Mouse (Mus musculus) left cerebral cortex, adult 8-10 months (tissue): ENCODE results near the gene Trabd. TPM values are rescaled to one million over a fixed set of nuclear protein-coding genes. Genes with fewer than 3 reads are reported as not detected.

ENCODE experiments used
- DNase-seq, 2 experiments: peaks; one replicate each; pipeline ENCODE4 v3.0.0; 2022; ENCODE audit warnings: low spot score in 2 of 2
- total RNA-seq, 4 experiments: library from RNA; stranded (reverse); gene quantifications; 2 replicates each; pipeline ENCODE4 v1.2.4; 2022

Gene Trabd
- total RNA-seq, 4 experiments from 2014 or later = 17.3 to 21.8 (median 18.0) TPM

DNA sequence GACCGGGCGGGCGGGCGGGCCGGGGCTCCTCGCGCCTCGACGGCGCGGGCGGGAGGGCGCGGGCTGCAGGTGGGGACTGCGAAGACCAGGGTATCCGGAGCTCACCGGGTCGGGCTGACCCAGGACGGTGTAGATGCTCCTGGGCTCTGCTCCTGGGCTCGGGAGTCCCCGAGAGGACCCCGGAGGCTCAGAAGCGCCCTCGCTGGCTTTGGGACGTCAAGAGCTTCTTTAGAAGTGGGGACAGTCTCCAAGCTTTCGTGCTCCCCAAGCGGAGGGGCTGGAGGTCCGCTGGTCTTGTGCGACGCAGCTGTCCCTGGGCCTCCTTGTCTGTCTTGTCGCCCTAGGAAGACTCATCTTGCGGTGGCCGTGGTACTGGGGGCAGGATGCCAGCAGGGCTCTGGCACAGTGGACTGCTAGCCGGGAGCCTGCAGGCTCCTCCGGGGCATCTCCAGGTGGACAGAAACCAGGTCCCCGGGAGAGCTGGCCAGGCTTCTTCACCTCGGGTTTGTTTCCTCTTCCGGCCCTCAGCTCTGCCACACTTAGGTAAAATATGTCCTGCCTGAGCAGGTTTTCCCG, 1.3 kb downstream of the Trabd start:
- DNase-seq = no peak

GRCm38 (mm10) chr15:89078208-89078836, 3.4 kb downstream of the Trabd start:
- DNase-seq = no peak

GRCm38 (mm10) chr15:89083906-89084305, 9.0 kb downstream of the Trabd start:
- DNase-seq = no peak

DNA sequence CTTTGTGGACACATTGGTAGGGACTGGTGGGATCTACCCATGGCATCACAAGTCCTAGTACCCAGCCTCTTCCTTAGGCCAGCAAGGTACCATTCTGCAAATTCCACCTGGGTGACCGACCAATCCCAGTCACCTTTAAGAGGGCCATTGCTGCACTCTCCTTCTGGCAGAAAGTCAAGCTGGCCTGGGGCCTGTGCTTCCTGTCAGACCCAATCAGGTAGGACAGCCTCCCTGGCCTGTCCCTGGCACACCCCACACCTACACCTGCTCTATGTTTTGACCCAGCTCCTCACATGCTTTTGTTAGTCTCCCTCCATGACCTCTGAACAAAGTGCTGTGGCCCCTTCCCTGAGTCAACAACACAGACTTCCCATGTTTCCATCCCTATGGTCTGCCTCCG, 9.9 kb downstream of the Trabd start:
- DNase-seq = no peak

- DNase-seq = peak; percentile 74 to 86
These were observed 13.8 kb downstream of the Trabd start, which contains the start of gene Selenoo for GRCm38 (mm10) chr15:89088607-89089247. TSS of gene Selenoo (plus strand) at chr15:89089084.

- no peak for DNase-seq
These were observed 14.5 kb downstream of the Trabd start for GRCm38 (mm10) chr15:89089248-89090051.

- DNase-seq = no peak
These were observed 15.7 kb downstream of the Trabd start for GRCm38 (mm10) chr15:89090662-89091061.

DNA sequence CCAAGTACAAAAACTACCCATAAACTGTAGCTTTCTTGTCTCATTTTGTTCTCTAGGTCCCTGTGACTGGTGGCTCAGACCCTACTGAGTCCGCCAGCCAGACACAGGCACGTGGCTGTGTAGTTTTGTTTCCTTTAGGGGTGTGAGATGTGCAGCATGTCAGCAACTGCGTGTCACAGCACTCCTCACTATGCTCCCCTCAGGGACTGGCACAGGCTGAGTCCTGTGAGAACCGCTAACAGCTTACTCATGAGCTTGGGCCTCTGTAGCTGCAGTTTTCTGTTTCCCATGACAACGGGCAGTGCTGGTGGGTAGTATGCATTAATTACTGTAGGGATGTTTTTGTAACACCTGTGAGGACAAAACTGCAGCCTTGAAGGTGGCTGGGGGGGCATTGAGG, 17.3 kb downstream of the Trabd start:
- no peak for DNase-seq

- DNase-seq = no peak
These were observed 22.5 kb downstream of the Trabd start for GRCm38 (mm10) chr15:89097450-89097849.

- no peak for DNase-seq
These were observed 23.7 kb downstream of the Trabd start for GRCm38 (mm10) chr15:89098616-89099015.

GRCm38 (mm10) chr15:89100823-89101222, 25.9 kb downstream of the Trabd start:
- DNase-seq = no peak

GRCm38 (mm10) chr15:89102646-89103045, 27.7 kb downstream of the Trabd start:
- no peak for DNase-seq

DNA sequence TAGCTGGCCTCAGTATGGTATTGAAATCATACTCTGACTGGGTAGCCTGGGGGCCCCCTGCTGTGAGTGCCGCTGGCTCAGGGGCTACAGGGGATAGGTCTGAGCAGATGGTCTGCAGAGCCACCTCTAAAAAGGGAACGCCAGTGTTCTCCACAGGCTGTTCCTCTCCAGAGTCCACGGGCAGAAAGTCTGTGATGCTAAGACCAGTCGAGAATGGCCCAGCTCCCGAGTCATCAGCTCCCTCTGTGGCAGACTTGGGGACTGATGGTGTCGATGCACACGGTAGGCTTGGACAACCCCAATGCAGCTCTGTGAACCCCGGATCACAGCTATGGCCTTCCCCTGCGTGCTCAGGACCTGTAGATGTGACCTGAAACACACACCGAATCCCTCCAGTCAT, 29.0 kb downstream of the Trabd start:
- no peak for DNase-seq

GRCm38 (mm10) chr15:89104425-89104824, 29.5 kb downstream of the Trabd start:
- peak in 1 of 2 experiments; percentile 71 for DNase-seq

GRCm38 (mm10) chr15:89106073-89106472, 31.1 kb downstream of the Trabd start:
- peak in 1 of 2 experiments; percentile 62 for DNase-seq

GRCm38 (mm10) chr15:89106976-89107375, 32.1 kb downstream of the Trabd start:
- DNase-seq = no peak

DNA sequence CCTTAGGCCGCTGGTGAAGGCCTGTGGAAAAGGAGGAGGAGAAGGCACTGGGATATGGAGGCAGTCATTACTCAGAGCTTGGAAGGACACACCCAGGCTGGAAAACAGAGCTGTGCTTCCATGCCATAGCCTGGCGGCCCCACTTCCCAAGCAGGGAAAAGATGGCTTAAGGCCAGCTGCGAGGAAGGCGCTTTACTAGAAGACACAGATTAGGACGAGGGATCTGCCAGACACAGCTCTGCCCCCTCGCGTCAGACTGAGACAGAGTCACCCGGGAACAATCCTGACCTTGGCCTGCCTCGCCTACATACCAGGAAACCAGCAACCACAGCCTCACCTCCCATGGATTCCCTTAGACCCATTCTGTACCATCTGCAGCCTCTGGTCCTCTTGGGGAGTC, 35.2 kb downstream of the Trabd start:
- DNase-seq = no peak

DNA sequence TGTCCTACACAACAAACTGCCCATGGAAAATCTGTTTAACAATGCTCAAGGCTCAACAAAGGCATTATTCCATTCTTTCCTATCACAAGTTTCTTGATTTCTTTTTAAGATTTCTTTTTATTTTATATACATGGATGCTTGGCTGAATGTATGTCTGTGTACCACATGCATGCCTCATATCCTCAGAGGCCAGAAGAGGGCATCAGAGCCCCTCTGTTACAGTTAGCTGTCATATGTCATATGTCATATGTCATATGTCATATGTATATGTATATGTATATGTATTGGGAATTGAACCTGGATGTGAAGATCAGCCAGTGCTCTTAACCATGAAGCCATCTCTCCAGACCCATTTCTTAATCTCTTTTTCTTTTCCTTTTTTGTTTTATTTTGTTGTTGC, 43.1 kb downstream of the Trabd start:
- DNase-seq = no peak

- DNase-seq = peak; percentile 94 to 95
These were observed 47.9 kb downstream of the Trabd start, which contains the start of gene Tubgcp6 for GRCm38 (mm10) chr15:89122649-89123366. TSS of gene Tubgcp6 (minus strand) at chr15:89123112.

DNA sequence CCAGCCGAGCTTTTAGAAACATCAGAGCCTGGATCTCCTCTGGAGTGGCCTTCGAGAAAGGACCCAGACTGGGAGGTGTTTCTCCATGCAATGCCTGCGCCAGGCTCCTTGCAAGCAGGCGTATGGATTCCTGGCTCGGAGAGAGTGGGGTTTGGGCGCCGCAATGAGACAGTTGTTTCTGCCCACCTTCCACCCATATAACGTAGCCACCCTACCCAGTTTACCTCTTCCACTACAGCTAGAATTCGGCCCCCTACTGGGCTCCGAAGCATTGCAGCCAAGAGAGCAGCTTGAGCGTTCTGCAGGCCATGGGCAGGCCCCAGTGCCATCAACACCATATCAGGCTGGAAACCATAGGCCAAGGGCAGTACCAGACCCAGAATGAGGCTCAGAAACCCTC, 48.7 kb downstream of the Trabd start:
- peak in 1 of 2 experiments; percentile 58 for DNase-seq

GRCm38 (mm10) chr15:89124312-89124711, 49.4 kb downstream of the Trabd start:
- no peak for DNase-seq
